Mouse (Mus musculus) lung, postnatal 25 days (tissue): ENCODE measurements around the gene Slc18a2.

Source experiments
- DNase-seq: peaks from one replicate; pipeline ENCODE4 v3.0.0; 2022; ENCODE audit warnings: low spot score

Slc18a2 gene

DNA sequence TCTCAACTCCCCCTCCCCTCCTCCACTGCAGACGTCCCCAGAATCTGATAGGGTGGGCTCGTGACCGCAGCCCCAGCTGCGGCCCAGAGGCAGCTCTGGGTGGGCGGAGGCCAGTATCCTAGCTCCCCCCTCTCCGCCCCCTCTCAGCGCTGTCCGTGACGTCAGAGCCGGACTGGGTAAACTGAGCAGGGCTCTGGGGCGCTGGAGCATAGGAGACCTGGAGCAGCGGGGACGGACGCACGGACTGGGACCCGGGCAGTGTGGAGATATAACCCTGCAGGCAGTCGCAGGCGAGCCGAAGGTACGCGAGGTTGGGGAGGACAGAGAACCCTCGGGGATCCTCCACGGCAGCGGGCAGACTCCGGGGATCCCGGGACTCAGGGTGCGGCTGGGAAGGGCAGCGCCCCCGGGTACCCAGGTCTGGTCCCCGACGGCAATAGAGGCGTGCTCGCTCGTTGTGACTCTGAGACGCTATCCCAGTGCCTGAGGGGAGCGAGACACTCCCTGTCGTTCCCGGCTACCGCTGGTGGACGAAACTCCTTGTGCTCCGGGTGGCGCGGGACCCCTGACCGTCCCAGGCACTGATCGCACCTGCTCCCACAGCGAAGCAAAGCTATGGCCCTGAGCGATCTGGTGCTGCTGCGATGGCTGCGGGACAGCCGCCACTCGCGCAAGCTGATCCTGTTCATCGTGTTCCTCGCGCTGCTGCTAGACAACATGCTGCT is at the start of gene Slc18a2:
TSS of gene Slc18a2 (plus strand) at position 179 of the 725 bp plus-strand sequence.
- no peak for DNase-seq

DNA sequence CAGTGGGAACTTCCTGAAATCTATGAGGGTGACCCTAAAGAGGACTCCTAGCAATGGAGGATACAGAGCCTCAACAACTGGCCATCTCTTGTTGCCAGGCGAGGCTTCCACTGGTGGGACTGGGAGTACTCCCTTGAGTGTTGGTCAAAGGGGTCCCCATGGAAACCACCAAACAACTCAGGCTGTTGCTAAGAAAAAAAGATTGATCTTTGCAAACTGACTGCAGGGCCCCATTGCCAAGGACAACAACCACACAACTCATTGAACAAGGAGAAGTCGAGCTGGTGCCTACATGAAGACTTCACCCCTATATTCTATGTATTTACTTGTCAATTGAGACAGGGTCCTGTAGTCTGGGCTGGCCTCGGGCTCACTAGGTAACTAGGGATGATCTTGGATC is 43.8 kb upstream of the Slc18a2 start:
- DNase-seq, result no peak

DNA sequence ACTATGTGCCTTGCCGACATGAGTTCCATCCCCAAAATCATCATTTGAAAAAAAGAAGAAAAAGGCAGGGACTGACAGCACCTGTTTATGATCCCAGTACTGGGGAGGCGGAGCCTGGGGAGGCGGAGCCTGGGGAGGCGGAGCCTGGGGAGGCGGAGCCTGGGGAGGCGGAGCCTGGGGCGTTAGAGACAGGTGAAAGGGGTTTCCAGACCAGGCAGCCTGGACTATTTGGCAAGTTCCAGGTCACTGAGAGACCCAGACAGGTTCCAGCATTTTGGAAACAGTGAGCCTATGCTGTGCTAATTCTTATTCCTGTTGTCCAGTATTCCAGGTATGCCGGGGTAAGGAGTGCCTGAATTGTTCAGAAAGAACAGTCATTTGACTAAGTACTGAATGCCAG is 41.7 kb upstream of the Slc18a2 start, which contains the start of gene Kcnk18:
TSS of gene Kcnk18 (plus strand) at position 224 of the 400 bp plus-strand sequence.
- DNase-seq, result no peak

DNA sequence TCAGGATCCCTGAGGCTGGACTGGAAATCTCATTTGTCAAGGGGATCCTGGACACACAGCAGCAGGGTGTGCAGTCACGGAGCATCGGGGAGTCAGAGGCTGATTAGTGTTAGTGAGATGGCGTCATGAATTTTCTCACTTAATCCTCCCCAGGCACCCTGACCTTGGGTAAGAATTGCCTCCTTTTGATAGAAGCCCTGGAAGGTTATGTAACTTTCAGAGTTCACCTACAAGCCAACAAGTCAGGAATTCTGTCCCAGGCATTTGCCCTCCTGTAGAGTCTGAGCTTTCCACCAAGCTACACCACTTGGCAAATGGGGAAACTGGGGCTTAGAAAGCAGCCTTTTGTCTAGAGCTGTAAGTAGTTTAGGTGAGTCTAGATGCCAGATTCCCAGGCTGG is 39.6 kb upstream of the Slc18a2 start:
- DNase-seq, result no peak

DNA sequence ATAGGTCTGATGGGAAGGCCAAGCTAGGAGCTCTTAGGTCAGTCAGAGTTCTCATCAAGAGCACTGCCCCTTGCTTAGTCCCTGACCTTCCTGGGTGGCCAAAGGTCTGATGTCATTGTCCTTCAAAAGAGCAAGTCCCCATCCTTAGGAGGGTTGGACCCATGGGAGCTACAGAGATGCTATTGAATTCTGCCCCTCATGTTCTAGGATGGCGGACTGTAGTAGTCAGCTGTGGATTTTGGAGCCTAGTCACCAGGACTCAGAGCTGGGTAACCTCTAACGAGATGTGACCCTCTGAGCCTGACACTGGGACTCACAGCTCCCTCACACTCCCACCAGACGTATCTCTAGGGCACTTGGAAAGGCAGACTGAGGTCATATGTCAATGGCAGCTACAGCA is 32.3 kb upstream of the Slc18a2 start:
- DNase-seq, result no peak

DNA sequence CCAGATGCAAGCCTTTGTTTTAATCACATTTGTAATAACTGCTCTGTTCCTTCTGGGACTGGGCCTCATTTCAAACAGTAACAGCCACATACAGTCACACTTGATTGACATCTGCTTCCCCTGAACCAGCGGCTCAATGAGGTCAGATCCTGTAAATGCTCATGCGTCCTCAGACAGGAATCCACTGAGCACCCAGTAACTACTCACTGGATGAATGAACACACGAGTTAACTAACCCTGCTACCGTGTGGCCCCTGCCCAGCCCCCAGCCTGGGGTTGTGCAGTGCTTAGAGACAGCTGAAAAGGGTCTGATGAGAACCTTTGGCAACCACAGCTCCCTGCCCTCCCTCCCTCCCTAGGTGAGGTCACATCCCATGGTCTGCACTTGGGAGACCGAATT is 27.9 kb upstream of the Slc18a2 start:
- DNase-seq, result no peak

DNA sequence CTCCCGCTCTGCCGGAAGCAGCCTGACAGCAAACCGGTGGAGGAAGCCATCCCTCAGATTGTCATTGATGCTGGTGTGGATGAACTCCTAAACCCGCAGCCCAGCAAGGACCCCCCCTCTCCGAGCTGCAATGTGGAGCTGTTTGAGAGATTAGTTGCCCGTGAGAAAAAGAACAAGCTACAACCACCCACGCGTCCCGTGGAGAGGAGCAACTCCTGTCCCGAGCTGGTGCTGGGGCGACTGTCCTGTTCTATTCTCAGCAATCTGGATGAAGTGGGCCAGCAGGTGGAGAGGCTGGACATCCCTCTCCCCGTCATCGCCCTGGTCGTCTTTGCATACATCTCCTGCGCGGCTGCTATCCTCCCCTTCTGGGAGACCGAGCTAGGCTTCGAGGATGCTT is 25.7 kb upstream of the Slc18a2 start:
- no peak for DNase-seq

DNA sequence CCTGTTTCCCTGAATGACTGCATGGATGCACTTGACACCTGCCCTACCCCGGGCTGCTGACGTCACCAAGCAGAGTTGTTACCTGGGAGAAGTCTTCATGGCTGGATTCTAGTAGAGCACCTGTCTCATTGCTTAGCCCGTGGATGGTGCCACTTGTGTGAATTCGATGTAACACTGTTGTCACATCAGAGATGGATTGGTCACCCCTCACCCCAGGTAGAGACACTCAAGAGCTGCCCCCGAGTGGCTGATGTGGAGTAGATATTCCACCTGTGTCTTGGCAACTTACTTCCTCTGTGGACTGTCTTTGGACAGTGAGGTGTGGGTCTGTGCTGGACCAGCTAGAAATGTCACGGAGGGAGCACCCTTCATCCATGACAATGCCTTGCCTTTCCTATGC is 24.6 kb upstream of the Slc18a2 start:
- no peak for DNase-seq

DNA sequence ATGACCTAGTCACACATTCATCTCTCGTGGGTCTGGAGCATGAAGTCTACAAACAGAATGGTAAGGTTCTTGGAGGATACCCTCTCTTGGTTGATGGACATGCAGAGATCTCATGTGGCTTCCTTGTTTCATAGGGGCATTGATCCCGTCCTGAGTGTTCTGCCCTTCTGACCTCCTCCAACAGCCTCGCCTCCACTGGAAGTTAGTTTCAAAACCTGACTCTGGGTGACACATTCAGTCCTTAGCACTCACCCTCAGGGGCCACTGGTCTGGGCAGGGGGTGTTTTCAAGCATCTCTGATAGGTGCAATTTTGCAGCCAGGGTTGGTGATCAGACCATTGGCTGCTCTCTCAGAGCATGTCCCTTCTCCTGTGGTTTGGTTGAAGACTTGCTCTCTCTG is 22.1 kb upstream of the Slc18a2 start:
- no peak for DNase-seq

DNA sequence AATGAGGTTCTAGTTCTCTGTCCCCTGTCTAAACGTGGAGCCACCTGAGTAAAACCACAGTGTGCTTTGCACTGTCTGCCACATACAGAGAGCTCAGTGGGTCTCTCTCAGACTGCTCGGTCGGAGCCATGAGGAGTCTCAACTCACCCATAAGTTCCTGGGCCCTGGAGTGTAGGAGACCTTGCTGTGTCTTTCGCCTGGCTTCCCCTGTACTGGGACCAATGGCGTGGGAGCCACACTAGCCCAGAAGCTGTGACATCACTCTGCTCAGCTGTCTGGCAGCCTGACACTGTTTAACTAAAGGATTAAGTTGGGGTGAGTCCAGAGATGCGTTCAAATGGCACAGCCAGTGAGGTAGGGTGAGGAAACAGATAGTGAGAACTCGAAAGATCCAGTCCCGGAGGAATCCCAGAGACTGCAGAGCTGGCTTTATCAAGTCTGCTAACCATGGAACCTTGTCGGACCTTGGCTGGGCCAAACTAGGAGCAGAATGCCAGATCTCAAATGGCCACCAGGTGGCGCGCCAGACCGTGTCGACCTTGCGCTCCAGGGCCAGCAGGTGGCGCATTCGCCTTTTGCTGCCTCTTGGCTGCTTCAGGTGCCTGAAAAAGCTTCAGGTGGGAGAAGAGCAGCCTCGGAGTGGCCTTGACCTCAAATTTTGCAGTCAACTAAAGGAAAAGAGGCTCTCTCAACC is 21.4 kb upstream of the Slc18a2 start:
- peak; percentile 64 for DNase-seq

DNA sequence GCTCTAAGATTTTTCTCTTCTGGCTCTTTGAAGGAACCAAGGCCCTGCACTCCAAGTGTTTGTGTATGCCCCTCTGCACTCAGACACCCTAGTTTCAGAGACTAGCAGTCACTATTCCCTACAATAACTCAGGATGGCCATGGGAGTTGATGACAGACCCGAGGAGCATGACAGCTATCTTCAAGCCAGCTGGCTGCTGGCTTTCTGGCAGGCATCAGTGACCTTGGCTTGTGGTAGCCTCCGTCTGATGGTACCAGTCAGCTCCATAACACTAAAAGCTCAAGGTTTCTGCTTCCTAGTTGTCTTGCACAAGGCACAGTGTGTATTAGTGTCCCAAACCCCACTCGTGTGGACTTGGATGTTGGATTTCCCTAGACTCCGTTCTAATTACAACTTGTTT is 18.7 kb upstream of the Slc18a2 start:
- DNase-seq, result no peak

DNA sequence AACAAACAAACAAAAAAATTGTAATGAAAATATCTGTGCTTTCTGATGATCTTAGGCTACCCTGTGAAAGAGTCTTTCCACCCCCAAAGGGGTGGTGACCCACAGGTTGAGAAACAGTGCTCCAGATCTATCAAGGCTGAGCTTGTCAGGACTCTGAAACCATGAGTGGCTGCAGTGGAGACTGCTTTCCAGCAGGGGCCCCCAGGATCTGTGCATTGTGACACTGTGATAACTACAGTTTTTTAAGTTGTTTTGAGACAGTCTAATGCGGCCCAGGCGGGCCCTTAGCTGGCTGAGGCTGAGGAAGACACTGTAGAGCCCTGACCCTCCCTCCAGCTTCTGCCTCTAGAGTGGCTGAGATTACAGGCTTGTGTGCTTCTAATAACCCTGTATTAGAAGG is 17.6 kb upstream of the Slc18a2 start:
- DNase-seq, result no peak

DNA sequence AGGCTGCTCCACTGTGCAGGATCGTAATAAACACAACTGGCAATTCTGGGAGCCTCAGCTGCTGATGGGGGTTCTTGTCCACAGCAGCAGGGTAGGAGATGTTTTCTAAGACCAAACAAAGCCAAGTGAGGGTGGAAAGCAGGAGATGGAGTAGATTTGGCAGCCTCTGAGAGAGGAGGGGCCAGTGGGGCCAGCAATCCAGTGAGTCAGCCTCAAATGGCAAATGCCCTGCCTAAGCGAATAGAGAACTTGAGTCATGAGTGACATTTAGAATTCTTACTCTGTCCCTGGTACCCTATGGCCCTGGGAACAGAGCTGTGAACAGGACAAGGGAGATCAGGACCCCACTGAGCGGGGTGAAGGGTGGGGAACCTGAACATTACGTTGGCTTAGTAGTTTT is 12.6 kb upstream of the Slc18a2 start:
- DNase-seq, result no peak

DNA sequence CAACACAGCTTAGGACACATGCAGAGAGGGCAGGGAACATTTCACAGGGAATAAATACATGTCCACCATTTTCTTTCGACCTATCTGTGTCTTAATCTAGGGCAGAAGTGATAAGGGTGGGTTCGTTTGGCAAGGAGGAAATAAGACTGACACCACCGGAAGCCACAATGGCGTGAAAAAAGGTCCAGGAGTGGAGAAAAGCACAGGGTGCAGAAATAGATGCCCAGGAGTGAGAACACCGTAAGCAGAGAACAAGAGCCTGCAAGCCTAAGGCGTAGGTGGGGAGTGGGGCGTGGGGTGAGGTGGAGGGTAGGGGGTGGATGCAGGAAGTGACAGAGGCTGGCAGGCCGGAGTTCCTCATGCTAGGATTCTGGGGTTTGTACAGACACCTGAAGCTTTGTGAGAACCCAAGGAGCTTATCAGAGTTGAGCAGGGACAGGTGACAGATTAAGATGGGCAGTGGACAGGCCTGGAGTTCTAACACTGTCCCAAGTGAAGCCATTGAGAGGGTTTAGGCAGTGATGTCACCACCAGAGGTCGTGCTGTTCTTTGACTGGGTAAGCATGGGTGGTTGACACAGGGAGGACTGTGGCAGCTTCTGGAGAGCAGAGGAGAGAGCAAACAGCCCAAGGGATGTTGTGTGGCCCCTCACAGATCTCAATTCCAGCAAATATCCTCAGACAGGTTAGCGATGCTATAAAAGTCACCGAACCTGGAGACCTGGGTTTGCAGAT is 12.0 kb upstream of the Slc18a2 start:
- DNase-seq, result no peak

DNA sequence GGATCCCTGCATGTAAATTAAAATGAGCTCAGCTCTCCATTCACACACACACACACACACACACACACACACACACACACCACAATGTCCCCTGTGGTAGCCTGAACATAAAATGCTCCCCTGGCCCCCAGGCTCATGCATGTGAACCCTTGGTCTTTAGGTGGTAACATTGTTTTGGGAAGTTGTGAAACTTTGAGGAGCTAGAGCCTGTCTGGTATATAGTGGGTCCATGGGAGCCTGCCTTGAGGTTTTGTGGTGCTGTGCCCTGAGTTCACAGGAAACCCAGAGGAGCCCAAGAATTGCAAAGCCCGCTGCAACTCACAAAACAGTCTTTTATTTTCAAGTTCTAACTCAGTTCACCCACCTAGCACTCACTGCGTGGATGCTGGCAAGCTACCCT is 8.0 kb upstream of the Slc18a2 start:
- DNase-seq, result no peak

DNA sequence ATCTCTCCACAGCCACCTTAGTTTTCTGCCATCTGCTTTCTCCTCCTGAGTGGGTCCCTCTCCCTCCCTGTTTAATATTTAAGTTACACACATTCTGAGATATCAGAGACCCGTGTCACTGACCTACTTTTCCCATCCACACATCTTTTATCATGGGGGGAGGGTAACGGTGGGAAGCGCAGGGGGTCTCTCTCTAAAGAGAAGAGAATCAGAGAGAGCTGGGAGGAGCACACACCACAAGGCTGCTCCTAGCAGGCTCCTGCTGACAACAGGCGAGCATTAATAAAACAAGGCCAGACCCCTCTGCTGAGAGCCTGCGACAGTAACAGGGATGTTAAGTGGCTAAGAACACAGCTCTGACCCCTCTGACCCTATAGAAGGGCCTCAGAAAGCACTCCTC is 1.1 kb upstream of the Slc18a2 start:
- no peak for DNase-seq

DNA sequence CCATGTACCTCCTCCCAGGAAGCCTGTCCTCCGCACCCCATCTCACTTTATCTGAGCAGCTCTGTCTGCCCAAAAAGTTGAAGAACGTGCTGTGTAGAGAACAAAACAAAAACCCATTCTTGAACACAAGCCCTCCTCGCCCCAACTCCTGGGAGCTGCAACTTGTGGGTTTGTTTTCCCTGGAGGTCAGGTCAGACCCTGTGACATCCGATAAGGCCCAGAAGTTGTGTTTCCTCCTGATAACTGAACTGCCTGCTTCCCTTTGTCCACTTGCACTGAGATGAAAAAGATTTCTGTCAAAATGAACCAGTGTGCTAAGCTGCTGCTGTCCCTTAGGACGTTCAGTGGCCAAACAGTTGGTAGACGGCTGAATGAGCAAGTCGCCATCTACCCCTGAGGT is 908 bp downstream of the Slc18a2 start:
- DNase-seq, result no peak

DNA sequence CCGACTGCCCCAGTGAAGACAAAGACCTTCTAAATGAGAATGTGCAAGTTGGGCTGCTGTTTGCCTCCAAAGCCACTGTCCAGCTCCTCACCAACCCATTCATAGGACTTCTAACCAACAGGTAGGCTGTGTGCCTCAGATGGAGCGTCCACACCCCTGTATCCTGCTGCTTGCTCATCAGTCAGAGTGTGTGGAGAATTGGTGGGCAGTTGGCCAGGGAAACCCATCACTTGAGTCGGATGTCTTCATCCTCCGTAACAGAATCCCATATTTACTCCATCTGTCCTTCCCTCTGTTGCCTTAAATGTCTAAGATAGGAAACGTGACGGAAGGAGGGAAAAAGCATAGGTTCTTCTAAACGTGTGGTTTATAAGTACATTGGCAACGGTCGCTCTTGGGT is 2.5 kb downstream of the Slc18a2 start:
- DNase-seq, result no peak

DNA sequence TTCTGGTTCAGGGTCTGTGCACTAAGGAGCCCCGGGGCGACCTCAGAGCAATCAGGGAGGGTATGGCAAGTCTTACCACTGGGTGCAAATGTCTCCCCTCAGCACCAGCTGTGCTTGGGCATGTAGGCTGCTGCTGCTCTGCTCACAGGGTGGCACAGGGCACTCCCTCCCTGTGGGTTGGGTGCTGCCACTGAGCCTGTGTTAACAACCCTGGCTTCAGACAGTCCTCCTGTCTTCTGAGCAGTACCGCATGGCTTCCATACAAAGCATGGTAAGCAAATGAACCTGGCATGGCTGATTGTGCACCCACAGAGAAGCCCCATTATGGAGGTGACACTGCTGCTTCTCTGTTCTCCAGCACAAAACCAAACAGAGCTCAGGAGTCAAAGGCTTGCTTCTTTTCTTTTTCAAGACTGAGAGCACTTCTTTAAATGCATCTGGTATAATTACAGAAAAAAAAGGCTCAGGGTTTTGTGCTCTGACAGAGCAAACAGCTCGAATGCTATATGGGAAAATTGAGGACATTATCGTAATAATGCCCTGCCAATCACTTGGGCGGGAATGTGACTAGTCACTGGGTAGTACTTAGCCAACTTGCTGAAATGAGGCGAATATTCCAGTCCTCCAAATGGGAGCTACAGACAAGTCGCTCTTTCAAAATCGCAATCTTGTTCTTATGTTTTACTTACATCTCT is 4.3 kb downstream of the Slc18a2 start:
- DNase-seq, result no peak

DNA sequence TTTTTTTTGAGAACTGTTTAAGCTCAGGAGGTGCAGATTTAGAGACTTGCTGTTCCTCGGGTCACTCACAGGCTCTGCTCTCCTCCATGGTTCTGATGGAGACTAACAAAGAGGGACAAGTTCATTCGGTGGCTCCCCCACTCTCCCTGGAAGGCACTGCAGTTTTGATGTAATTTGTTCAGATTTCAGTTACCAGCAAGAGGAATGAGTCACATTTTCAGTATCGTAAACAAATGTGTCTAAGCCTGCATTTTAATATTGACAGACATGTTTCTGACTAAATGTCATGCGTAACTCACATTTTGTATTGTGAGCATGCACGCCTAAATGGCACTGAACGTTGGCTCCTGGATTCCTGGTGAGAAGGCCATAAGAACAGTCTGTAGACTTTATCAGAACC is 5.2 kb downstream of the Slc18a2 start:
- DNase-seq, result no peak

DNA sequence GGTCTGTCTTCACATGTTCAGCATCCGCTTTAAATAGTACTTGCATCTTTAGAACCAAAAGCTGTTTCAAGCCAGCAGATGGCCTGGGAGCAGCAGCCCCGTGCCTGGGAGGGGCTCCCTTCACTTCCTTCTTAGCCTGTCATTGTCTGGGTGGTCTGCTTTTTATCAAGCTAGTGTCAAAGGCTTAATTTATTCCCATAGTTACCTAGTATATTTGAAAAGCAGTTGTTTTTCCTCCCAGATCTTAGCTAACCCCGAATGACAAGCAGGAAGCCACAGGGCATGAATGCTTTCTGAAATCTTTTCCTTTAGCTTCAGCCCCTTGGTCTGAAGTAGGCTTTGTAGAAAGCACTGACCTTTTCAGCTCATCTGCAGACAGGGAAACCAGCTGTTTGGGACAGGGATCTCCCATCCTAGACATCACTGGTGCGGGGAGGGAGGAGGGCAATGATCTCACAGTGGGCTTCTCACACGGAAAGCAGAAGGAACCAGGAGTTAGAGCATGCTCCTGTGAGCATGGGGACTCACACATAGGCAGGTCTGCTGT is 6.8 kb downstream of the Slc18a2 start:
- no peak for DNase-seq

DNA sequence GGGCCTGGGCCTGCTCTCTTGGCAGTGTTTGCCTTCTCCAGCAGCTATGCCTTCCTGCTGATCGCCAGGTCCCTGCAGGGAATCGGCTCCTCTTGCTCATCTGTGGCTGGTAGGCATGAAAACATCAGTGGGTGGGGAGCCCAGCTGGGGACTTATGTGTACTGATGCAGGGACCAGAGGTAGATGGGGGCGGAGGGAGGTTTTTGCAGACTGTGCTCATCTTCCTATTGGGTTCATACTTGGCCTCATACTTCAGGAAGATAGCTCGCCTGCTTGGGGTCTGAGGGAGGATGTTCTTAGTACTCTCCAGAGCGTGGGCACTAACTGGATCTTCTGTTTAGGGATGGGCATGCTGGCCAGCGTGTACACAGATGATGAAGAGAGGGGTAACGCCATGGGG is 12.5 kb downstream of the Slc18a2 start:
- no peak for DNase-seq
